Mouse (Mus musculus) thymus, adult 18-20 months (tissue): Measurements from ENCODE around the gene E330009J07Rik.

ENCODE experiments used
- DNase-seq, 2 experiments: peaks; one replicate each; pipeline ENCODE4 v3.0.0; 2022; ENCODE audit warnings: mixed read lengths in 2 of 2

The E330009J07Rik gene

DNA sequence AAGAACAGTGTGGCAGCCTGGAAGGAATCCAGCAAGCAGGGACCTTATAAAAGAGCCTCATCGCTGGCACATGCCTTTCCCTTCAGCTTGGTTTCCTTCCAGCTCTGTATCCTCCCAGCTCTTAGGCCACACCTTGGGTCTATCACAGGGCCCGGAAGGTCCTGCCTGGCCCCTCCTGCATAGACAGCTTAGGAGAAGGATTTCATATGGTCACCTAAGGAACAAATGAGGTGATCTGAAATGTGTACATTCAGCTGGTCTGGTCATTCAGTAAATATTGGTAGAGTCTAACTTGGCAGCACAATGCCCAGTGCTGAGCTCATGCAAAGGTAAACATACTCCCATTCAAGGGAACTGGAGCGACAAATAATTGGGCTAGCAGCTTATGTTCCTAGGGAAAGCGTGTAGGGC, 6.4 kb downstream of the E330009J07Rik start:
- no peak for DNase-seq

DNA sequence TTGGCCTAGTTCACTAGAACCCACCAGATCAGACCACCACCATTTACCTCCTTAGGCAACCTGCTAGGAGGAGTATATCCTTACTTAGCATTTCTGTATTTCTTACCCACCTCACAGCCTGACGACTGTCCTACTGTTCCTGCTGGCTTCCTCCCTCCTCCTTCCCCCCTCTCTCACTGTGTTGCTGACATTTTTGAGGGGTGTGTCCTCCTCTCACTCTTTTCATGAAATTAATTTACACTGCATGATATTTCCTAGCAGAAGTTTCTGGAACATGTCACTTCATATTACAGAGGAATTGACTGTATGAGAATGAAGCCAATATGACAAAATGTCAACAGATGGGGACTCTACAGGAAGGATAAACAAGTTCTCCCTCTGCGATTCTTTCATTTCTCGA, 7.2 kb downstream of the E330009J07Rik start:
- DNase-seq = no peak

DNA sequence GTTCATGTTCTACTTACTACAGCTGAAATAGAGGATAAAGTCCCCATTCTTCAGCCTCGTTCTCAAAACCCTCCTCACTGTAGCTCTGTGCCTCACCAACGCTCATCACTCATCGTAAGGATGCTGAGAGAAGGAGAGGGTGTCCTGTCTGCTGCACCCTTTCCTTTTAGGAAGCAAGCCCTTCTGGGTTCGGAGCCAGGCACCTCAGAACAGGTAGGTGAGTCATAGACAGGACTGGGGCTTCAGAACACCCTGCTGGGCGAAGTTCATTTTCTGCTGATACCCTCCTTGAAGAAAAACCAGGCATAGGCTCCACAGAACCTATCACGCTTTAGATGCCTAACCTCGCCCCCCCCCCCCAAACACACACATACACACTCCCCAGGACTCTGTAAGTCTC, 8.5 kb downstream of the E330009J07Rik start:
- DNase-seq = no peak

DNA sequence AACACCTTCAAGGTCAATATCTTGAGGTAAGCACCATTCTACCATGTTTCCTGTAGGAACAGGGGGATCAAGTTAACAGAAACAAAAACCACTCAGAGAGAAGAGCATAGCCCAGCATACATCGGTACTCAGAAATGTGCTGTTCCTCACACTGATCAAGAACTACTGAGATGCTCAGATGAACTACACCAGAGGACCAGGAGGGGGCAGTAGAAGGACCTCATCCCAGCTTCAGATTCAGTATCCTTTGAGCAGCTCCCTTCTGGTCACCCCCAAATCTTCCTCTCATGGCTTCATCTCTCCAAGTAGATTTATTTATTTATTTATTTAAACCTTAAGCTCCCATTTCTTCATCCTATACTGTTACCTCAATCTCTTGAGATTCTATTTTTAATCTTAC, 12.2 kb downstream of the E330009J07Rik start:
- peak in 1 of 2 experiments; percentile 18 for DNase-seq

DNA sequence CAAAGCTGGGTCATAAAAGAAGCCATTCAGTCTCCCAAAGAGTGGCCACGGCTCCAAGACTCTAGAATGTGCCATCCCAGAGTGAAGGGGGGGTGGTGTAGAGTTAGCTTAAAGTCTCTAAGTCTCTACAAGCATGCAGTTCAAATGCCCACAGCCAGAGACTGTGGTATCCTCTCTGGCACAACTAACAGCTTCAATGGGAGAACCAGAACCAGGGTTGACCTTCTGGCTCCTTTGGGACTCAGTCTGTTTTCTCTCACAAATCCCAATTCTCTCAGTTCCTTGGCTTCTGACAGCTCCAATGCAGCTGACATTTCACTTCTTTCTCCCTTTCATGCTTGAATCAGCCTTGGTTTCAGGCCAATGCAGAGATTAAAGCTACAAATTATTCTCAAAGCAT, 12.9 kb downstream of the E330009J07Rik start:
- no peak for DNase-seq

DNA sequence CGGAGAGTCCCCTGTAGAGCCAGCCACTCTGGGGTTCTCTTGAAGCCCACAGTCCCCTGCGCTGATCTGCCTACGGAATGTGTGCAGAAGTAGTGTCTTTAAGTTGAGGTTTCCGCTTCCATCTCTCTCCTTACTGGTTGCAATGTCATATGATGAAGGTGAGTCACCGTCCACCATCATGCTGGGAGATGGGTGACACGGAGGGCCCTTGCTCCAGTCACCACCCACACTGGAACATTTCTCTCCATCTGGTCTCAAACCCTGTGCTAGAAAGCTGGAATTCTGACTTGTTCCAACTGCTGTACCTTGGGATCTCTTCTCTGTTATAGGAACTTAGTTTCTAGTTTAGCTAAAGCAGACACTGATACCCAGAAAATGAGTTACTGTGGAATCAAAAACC, 14.8 kb downstream of the E330009J07Rik start:
- no peak for DNase-seq

DNA sequence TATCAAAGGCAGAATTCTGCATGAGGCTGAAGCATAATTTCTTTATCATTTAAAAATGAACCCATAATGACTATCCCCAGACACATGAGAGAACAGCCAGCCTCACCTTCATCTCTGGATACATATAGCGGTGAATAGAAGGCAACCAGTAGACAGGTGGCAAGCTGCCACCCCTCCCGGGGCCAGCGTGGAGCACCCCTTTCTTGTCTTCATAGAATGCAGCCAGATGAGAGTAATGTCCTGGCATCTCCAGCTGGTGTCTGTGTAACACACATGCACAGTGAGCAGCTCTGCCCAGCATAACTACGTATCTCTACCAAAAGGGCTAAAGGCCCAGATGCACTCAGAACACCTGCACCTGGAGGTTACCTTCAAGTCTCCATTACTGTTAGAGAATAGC, 17.5 kb downstream of the E330009J07Rik start:
- no peak for DNase-seq

DNA sequence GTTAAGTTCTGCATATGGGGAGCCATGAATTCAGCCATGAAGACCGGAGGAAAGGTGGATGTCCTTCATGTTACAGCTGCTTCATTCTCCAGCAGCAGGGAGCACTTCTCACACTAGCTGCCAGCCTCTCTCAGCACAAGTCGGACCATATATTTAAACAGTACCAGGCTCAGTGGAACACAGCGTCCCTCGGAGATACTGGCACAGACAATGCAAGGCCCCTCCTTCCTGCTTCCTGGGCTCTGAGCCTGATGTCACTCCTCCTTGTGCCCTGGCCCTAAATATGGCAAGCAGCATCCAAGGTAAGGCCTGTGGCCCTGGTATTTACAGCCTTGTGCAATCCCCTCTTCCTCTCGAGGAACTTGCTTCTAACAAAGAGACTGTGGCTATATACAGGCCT, 20.1 kb downstream of the E330009J07Rik start:
- DNase-seq = no peak

DNA sequence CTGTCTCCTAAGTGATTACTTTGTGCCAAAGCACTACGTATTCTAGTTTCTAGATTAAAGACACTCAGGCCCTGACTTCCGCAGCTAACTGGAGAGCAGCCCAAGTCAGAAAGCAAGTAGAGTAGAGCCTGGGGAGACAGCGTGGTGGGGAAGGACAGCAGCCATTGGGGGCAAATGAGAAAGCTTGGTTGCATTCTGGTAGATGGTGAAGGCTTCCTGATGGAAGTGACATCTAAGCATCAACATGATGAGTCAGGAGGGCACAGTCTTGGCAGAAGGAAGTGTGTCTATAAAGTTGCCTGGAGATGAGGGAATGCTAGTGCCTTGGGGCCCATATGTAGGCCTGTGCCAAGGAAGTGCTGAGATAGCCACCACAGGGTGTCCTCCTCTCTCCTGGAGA, 22.4 kb downstream of the E330009J07Rik start:
- no peak for DNase-seq

DNA sequence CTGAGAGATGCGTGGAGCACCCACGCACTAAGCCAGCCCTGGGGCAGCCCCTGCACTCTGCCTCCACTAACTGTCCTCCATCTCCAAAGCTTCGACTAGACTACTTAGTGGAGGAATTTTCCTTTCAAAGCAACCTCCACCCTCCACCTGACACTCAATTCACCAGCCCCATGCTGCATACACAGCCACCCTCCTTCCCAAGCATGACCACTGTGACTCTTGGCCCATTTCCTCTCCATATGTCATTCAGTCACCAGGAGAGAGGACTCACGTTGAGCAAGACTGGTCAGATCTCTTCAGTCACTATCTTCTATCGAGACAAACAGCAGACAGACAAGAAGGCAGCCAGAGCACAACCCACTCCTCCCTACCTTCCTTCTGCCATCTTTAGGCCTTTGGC, 22.9 kb downstream of the E330009J07Rik start:
- DNase-seq = no peak

DNA sequence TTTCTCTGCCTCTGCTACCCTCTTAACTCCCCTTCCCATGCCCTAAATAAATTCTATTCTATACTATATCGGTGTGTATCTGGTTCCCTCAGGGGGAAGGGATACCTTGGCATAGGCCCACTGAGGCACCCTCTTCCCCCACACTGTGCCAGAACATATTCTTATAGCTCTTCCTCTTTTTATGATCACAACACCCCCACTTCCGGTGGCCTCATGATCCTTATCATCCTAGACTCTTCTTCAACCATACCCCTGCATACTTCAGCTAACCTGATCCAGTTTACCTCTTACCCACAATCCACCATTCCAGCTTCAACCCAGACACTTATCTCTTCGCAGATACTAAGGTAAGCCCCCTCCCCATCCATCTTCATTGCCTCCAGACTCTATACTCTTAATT, 24.9 kb downstream of the E330009J07Rik start:
- no peak for DNase-seq

DNA sequence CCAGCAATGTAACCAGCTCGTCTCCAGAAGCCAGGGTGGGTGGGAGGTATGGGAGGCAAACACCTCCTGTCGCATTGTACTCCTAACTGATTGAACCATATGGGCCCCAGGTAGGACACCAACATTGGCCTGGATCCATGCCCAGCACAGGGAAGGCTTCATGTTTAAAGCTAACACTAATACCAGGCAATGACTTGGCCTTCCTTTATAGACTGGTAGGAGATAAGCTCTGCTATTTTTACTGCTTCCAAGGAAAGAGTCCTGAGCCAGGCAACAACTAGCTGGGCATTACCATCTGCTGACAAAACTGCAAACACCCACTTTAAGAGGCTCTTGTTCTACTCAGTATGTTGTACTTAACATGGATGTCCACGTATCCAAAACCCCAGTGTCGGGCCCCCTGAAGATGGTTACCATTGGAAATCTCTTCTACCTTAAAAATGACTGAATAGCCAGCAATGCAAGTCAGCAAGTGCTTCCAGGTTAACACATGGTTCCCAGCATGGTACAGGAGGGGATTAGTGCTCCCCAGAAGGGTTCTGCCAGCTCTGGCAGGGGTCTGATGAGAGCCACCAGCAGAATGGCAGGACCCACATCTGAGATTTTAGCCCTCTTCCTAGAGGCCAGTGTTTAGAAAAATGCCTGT, 32.2 kb downstream of the E330009J07Rik start:
- DNase-seq = no peak

DNA sequence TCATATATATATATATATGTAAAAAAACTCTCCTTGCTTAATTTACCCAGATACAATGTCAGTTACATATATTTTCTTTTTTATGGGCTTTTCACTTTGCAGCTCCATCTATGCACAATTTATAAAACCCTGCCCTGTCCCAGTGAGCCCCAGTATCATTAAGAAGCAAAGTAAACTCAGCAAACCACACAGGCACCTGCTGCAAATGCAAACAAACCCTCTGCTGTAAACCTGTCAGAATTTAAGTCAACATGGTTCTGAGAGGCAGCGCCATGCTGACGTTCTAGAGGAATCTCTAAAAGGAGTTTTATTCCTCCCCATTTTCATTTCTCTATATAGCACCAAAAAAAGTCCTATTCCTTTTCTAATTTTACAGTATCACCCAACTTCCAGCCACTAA, 33.9 kb downstream of the E330009J07Rik start:
- DNase-seq = no peak

DNA sequence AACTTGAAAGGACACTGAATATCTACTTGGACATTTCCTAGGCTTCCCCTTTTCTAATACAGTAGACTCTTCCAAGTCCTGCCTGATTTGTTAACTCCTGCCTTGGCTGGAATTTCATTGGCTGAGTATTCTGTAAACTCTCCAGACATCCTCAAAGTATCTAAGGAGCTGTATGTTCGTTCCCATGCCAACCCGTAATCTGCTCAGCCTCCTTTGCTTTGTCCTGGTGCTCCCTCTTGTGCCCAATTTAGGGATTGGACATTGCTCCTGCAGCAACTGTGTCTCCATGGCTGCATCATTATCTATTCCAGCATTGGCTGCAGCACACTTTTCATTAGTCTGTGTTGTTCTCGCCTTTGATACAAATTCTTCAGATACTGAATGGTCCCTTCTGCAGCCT, 42.7 kb downstream of the E330009J07Rik start:
- DNase-seq = no peak

DNA sequence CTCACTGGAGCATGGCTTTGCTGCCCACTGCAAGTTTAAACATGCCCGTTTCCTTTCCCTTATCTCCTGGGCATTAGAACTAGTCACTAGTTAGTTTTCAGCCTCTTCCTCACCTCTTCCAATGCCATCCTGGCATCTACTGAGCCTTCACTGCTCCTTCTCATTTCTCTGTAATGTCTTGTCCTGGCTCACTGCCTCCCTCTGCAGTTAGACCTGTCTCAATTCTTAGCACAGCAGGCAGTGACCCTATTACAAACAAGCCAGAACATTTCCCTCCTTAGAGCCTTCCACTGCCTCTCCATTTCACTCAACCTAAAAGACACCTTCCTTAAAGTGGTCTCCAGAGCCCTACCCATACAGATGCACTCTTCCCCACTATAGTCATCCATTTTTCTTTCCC, 45.0 kb downstream of the E330009J07Rik start:
- no peak for DNase-seq

DNA sequence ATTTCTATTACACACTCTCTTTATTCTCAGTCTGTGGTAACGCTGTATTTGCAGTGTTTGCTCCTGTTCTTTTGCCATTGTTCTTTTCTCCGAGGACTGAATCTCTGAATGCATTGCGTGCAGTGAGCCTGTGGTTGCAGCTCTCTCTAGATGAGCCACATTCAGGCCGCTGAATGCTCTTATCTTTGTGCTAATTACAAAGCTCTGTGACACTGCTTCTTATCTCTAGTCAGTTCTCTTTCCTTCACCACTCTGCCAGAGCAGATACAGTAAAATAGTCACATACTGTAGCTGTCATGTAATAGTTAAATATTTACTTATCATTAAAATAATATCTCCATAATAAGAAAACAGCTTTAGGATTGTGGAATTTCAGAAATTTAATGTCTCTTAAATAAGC, 47.3 kb downstream of the E330009J07Rik start:
- no peak for DNase-seq

DNA sequence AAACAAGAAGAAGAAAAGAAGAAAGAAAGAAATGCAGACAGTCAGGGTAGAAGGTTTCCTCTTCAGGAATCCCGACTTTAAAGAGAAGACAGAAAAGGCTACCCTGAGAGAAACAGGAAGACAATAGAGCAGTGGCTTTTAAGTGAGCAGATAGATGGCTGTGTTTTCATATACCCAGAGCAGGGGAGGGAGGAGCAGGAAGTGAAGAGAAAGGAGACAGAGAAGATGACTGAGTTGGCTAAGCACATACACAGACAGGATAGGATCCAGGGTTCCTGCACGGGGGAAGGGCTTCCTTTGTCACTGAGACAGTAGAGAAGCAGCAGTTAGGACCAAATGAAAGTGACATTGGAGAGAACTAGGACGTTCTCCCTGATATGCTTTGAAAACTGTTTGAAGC, 50.3 kb downstream of the E330009J07Rik start:
- DNase-seq = no peak

DNA sequence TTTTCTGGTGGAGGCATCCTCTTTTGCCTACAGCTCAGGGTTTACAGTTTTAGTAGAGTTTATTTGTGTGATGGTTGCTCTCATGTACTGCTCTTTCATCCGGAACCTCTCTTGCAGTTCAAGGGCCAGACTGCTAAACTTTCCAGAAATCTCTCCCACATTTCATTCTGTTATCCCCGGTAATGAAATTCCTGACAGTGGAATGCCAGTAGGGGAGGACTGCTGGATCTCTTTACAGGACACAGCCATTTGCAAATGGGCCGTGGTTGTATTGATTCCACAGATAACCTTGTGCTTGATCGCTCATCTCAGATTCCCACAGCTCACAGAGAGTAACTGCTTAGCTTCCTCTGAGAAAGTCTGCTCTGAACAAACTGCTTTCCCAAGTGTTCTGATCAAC, 54.0 kb downstream of the E330009J07Rik start:
- no peak for DNase-seq

DNA sequence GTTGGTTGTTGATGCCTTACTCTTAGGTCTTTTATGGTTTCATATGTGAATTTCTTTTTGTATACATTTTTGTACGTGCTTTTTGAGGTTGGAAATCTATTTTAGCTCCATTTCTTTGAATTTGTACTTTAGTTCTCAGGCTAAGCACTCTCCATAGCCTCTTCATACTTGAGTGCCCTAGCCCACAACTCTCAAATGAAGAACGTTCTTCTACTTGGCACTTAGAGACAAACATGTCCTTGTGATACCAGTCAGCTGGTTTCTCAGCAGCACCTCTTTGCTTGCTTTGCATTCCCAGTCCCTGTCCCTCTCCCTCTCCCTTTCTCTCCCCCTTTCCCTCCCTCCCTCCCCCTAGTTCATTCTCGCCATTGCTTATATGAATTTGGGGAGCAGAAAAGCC, 55.8 kb downstream of the E330009J07Rik start:
- no peak for DNase-seq

DNA sequence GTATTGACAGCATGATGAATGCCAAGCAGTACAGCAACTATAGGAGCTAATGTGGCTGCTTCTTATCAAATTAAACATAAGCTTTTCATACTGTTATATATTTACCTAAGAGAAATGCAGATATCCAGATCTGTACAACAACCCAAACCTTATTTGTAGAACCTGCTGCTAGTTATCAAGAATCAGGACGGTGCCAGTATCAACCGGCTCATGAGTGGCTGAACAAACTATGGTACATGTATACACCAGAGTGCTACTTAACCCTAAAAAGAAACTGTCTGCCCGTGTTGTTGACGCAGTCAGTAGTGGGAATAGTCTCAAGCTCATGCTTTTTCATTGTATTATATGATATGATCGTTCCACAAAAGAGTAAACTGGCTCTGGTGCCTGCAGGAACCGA, 64.9 kb downstream of the E330009J07Rik start:
- no peak for DNase-seq

DNA sequence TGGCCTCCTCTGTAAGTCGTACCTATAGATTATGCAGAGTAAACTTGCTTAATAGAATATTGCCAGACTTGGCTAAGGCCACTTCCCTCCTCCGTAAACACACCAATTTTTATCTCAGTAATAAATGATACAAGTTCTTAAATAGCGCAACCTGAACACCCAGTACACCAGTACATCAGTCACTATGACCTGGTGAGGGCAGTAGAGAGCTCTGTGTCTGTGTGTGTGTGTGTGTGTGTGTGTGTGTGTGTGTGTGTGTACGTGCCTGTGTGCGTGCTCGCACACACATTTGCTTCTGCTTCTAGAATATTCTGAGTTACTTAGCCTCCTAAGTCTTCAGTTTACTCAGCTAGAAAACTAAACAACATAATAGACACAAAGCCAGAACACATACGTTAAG, 82.6 kb downstream of the E330009J07Rik start:
- DNase-seq = no peak
